Mouse (Mus musculus): Measurements from ENCODE around the gene Nup98. TPM values are rescaled to one million over a fixed set of nuclear protein-coding genes. Genes with fewer than 3 reads are reported as not detected.

The Nup98 gene
- 14.2 and 17.8 TPM in 2 replicates for polyA plus RNA-seq (2012; rRNA removed)

DNA sequence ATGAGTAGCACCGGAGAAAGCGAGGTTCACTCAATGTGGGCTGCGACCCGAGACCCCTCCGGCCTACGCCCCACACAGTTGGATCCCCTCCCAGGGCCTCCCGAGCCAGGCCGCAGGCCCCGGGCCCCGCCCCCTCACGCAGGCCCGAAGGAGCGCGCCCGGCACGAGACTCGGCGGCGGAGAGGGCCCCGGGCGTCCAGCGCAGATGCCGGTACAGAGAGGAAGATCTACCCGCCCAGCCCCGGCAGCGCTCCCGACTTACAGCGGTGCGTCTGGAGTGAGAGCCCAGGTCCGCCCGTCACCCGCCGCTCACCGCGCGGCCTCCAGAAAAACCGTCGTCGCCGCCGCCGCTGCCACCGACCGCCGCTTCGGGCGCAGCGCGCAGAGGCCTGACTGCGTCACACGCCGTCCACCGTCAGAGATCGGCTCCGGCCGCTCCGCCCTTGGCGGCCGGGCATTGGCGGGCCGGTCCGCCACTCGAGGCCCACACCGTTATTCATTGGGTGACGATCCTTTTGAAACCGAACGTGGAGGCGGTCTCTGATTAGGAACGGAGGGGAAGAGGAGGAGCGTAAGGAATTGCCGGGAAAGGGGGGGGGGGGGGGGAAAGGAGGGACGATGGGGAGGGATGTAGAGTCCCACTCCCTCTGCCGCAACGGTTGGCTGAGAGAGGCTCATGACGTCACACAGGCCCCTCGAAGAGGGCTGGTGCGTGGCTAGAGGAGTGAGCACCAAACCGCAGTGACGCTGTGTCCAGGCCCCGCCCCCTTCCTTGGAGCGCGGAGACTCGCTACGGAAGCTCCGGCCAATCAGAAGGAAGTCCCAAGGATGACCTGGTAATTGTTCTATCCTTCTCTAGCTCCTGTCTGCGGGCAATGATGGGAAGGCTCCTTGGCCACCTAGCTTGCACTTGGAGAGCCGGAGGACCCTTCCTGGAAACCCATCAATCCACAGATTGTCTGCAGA lies at the start of gene Nup98, which contains the start of gene Pgap2:
Gene Nup98 (minus strand): TSS at position 421 of the 966 bp plus-strand sequence.
Gene Pgap2 (plus strand): TSS at position 453 of the 966 bp plus-strand sequence.
- TF ChIP-seq CTCF (IDR thresholded peaks at IDR 0.05; ENCODE audit: insufficient read depth, low read length), result no peak
- TF ChIP-seq POLR2A (IDR thresholded peaks at IDR 0.05; ENCODE audit: borderline replicate concordance, extremely low read depth, low read depth, low read length), result peak; percentile 82; the same call in 1 of the 2 replicates
- WGBS, result under 1% methylated on average over 86 of the region's 87 CpGs
- H3K4me3 ChIP-seq (replicated peaks; ENCODE audit: extremely low read depth, low read depth, low read length), result peak within 1 kb of the TSS; percentile 75
- H3K4me1 ChIP-seq (ENCODE audit: control insufficient read depth, insufficient read depth, low read length), result peaks cover 4% of the 10 kb centered on the region
- DNase-seq, result peak; percentile 98

DNA sequence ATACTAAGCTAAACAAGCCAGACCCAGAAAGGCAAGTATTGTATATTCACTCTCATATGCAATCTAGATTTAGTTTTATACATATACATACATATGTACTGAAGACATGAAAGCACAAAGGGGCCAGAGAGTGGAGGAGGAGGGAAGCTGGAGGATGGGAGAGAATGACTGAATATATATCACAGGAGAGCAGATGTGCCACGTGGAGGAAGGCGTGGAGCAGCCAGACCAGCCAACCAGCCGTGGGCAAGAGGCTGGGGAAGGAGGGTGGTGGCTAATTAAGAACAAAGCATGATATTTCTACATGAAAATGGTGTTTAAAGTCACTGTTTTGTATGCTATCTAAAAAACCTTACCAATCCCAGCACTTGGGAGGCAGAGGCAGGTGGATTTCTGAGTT lies 48.8 kb upstream of the Nup98 start:
- WGBS, result 75% methylated on average over 3 of the region's 3 CpGs
- no peak for TF ChIP-seq POLR2A (IDR thresholded peaks at IDR 0.05; ENCODE audit: borderline replicate concordance, extremely low read depth, low read depth, low read length)
- TF ChIP-seq CTCF (IDR thresholded peaks at IDR 0.05; ENCODE audit: insufficient read depth, low read length), result no peak
- DNase-seq, result no peak

DNA sequence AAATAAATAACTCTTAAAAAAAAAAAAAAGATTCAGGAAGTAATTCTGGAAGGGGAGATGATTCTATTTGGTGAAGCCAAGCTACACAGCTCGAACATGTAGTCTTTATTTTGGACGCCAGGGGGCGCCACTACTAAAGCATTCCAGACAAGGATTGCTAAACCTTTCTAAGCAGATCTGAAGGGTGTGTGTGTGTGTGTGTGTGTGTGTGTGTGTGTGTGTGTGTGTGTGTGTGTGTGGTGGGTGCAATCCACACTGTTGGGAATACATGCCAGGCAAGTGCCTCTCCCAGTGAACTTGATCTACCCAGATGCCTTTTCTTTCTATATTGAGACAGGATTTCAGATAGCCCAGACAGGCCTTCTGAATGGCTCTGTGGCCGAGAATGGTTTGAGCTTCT lies 48.2 kb upstream of the Nup98 start:
- no peaks in the 10 kb centered on the region for H3K4me1 ChIP-seq (ENCODE audit: control insufficient read depth, insufficient read depth, low read length)
- DNase-seq, result peak; percentile 82
- no peak overlapping the region for H3K4me3 ChIP-seq (replicated peaks; ENCODE audit: extremely low read depth, low read depth, low read length)
- 18% methylated on average over 4 of the region's 4 CpGs for WGBS
- TF ChIP-seq POLR2A (IDR thresholded peaks at IDR 0.05; ENCODE audit: borderline replicate concordance, extremely low read depth, low read depth, low read length) (no peak), CTCF (IDR thresholded peaks at IDR 0.05; ENCODE audit: insufficient read depth, low read length) (peak; percentile 31; the same call in 1 of the 2 replicates)

More for the DNA sequence above, 48.8 kb upstream of the Nup98 start:
- Histone ChIP-seq H3K4me1 (ENCODE audit: control insufficient read depth, insufficient read depth, low read length) (no peaks in the 10 kb centered on the region), H3K4me3 (replicated peaks; ENCODE audit: extremely low read depth, low read depth, low read length) (no peak overlapping the region)

DNA sequence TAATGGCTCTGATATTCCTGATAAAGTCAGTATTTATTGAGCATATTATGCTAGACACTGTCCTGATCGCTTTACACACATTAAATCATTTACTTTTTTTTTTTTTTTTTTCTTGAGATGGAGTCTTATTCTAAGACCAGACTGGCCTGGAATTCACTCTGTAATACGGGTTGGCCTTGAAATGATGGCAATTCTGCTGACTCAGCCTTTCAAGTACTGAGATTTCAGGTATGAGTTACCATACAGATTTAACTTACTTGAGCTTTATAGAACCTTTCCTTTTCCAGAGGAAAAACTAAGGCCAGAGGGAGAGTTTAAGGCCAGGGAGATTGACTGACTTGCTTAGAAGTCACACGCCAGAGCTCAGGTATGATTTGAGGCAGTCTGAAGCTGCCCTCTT lies 46.7 kb upstream of the Nup98 start:
- Histone ChIP-seq H3K4me1 (ENCODE audit: control insufficient read depth, insufficient read depth, low read length) (no peaks in the 10 kb centered on the region), H3K4me3 (replicated peaks; ENCODE audit: extremely low read depth, low read depth, low read length) (no peak overlapping the region)
- no peak for TF ChIP-seq CTCF (IDR thresholded peaks at IDR 0.05; ENCODE audit: insufficient read depth, low read length)
- no peak for TF ChIP-seq POLR2A (IDR thresholded peaks at IDR 0.05; ENCODE audit: borderline replicate concordance, extremely low read depth, low read depth, low read length)
- DNase-seq, result no peak
- WGBS, result 88% methylated on average over 3 of the region's 3 CpGs

DNA sequence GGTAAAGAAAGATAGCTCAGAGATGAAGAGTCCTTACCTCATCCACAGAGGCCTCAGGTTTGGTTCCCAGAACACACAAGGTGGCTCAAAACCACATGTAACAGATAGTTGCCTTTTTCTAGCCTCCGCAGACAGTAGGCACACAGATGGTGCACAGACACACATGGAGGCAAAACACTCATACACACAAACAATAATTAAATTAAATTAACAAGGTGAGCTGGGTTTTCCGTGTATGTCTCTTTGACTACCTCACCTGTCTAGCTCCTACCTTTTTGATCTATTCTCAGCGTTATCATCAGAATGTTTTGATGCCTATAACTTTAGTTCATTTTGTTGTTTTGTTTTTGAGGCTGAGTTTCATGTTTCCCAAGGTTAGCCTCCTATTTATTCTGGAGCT lies 46.0 kb upstream of the Nup98 start, which contains the start of gene Rhog:
Gene Rhog (minus strand): TSS at position 101 of the 400 bp plus-strand sequence.
- no peak for DNase-seq
- 86% methylated on average over 3 of the region's 3 CpGs for WGBS
- no peak for TF ChIP-seq POLR2A (IDR thresholded peaks at IDR 0.05; ENCODE audit: borderline replicate concordance, extremely low read depth, low read depth, low read length)
- no peak for TF ChIP-seq CTCF (IDR thresholded peaks at IDR 0.05; ENCODE audit: insufficient read depth, low read length)
- no peaks in the 10 kb centered on the region for H3K4me1 ChIP-seq (ENCODE audit: control insufficient read depth, insufficient read depth, low read length)
- no peak within 1 kb of the TSS for H3K4me3 ChIP-seq (replicated peaks; ENCODE audit: extremely low read depth, low read depth, low read length)

DNA sequence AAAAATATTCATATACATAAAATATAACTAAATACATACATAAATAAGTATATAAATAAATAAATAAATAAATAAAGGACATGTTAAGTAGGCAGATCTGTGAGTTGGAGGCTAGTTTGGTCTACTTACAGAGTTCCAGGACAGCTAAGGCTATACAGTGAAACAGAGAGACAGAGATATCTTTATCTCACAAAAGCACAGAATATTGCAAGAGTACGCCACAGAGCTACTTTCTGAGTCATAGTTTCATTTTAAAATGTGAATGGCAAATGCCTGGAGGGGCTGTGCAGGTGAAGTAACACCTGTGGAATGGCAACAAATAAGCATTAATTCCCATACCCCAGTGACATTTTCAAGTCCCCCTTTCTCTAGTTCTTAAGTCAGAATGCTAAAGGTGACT lies 43.7 kb upstream of the Nup98 start:
- no peak for DNase-seq
- Histone ChIP-seq H3K4me1 (ENCODE audit: control insufficient read depth, insufficient read depth, low read length) (peaks cover 1% of the 10 kb centered on the region; the same call in 1 of the 2 replicates), H3K4me3 (replicated peaks; ENCODE audit: extremely low read depth, low read depth, low read length) (no peak overlapping the region)
- no peak for TF ChIP-seq CTCF (IDR thresholded peaks at IDR 0.05; ENCODE audit: insufficient read depth, low read length)
- no peak for TF ChIP-seq POLR2A (IDR thresholded peaks at IDR 0.05; ENCODE audit: borderline replicate concordance, extremely low read depth, low read depth, low read length)
- WGBS, result 89% methylated on average over 1 of the region's 1 CpGs

DNA sequence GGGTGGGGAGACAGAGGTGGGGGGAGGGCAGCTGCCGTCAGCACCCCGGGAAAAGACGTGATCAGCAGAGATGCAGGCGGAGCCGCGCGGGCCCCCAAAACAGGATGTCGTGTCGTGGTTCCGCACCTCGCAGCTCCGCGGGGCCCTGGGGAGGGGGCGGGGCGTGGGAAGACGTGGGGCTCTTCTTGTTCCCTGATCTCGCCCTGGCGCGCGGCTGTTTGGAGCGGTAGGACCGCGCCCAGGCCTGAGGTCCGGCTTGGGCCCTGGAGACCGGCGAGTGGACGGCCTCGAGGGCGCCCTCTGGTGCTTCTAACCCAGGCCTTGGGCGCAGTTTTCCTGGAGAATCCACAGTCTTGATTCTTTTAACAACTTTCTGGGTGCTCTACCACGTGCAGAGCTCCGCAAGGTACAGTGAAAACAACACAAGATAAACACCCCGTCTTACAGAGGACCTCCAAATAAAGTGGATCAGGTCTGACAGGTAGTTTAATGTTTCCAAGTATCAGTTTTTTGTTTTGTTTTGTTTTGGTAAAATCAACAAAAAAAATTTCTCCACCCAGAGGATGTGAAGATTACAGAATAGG lies 40.7 kb upstream of the Nup98 start:
- H3K4me1 ChIP-seq (ENCODE audit: control insufficient read depth, insufficient read depth, low read length), result peaks cover 28% of the 10 kb centered on the region
- WGBS, result under 1% methylated on average over 33 of the region's 33 CpGs
- peak overlapping the region; percentile 93 for H3K4me3 ChIP-seq (replicated peaks; ENCODE audit: extremely low read depth, low read depth, low read length)
- no peak for TF ChIP-seq POLR2A (IDR thresholded peaks at IDR 0.05; ENCODE audit: borderline replicate concordance, extremely low read depth, low read depth, low read length)
- peak; percentile 62 for TF ChIP-seq CTCF (IDR thresholded peaks at IDR 0.05; ENCODE audit: insufficient read depth, low read length)
- DNase-seq, result no peak

DNA sequence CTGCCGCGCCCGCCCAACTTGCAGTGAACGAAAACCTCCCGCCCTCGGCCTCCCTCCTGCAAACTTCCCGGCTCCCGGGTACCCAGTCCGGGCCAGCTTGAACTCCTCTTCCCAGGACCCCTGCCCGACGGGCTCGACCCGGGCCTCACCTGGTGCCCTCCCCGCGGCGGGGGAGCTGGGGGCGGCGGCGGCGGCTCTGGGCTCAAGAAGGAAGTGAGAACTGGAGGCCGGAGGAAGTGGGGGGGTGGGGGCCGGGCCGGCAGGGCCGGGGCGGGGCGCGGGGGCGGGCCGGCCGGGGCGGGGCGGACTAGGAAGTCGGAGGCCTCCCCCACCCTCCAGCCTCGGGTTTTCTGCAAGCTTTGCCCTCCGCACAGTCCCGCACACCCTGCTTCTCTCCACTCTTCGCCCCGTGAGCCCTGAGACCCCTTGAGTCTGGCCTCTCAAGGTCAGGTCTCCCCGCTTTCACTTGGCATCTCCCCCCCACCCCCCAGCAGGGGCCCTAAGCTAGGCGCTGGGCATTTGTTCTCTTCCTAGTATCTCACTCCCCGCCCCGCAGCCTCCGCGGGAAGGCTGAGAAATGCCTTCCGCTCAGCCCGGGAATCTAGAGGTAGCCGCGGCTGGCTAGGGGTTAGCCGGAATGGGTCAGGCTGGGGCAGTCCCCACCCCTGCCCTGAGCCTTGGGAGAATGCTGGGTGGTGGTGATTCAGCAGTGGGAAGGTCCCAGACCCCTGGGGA lies 40.1 kb upstream of the Nup98 start:
- DNase-seq, result peak; percentile 92
- 2% methylated on average over 41 of the region's 49 CpGs for WGBS
- Histone ChIP-seq H3K4me1 (ENCODE audit: control insufficient read depth, insufficient read depth, low read length) (peaks cover 35% of the 10 kb centered on the region), H3K4me3 (replicated peaks; ENCODE audit: extremely low read depth, low read depth, low read length) (peak overlapping the region; percentile 93)
- TF ChIP-seq CTCF (IDR thresholded peaks at IDR 0.05; ENCODE audit: insufficient read depth, low read length) (no peak), POLR2A (IDR thresholded peaks at IDR 0.05; ENCODE audit: borderline replicate concordance, extremely low read depth, low read depth, low read length) (peak; percentile 87)

DNA sequence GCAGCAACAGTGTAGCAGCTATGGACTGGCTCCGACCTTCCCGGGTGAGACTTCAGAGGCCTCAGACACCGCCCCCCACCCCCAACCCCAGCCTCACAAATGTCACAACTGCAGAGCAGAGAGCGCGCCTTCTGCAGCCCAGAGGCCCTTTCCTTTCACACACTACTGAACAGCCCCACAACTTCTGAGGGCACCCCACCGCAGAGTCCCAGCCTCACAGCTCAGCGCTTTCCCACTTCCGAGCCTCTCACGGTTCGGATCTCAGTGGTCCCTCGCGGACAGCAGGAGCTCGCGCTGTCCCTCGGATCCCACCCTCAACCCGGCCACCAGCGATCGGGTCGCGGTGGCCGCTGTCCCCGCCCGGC lies 39.5 kb upstream of the Nup98 start:
- peak overlapping the region; percentile 80 for H3K4me3 ChIP-seq (replicated peaks; ENCODE audit: extremely low read depth, low read depth, low read length)
- no peak for TF ChIP-seq CTCF (IDR thresholded peaks at IDR 0.05; ENCODE audit: insufficient read depth, low read length)
- TF ChIP-seq POLR2A (IDR thresholded peaks at IDR 0.05; ENCODE audit: borderline replicate concordance, extremely low read depth, low read depth, low read length), result peak; percentile 10; the same call in 1 of the 2 replicates
- no peak for DNase-seq
- WGBS, result under 1% methylated on average over 23 of the region's 23 CpGs
- H3K4me1 ChIP-seq (ENCODE audit: control insufficient read depth, insufficient read depth, low read length), result peaks cover 41% of the 10 kb centered on the region
